Mouse (Mus musculus) B cell, adult 62 days (primary cell): ENCODE data around the gene Stx19. TPM values are rescaled to one million over a fixed set of nuclear protein-coding genes. Genes with fewer than 3 reads are reported as not detected.

Source experiments
- total RNA-seq: library from RNA; stranded (reverse); gene quantifications from 4 replicates; pipeline ENCODE4 v1.2.4, GENCODE M21; 2023

Gene Stx19
- not detected in 4 replicates for total RNA-seq

GRCm38 (mm10) chr16:62814491-62814890 is at the start of gene Stx19:
Stx19 (plus strand) TSS chr16:62814676.

GRCm38 (mm10) chr16:62786621-62787331 is 27.7 kb upstream of the Stx19 start, which contains the start of gene Nsun3:
Nsun3 (minus strand) TSS chr16:62786818.

GRCm38 (mm10) chr16:62846498-62847312 is 32.2 kb downstream of the Stx19 start, which contains the start of gene Arl13b:
Arl13b (minus strand) TSS chr16:62847040.

GRCm38 (mm10) chr16:62854191-62855068 is 40.0 kb downstream of the Stx19 start, which contains the start of gene Pros1:
Pros1 (plus strand) TSS chr16:62854307.

Other genes with a start within 250 kb of the Stx19 start
- 9.4 to 26.2 TPM (median 14.6 TPM) in 4 replicates for gene Nsun3, start 27.9 kb upstream of the Stx19 start, total RNA-seq
- gene Arl13b, start 32.4 kb downstream of the Stx19 start, total RNA-seq = 18.3 to 27.7 TPM (median 23.8 TPM) in 4 replicates
- gene Pros1, start 39.6 kb downstream of the Stx19 start, total RNA-seq = 0.75 TPM in 1 of 4 replicates, not detected in the others